Mouse (Mus musculus): ENCODE measurements around the gene Ltc4s.

DNA sequence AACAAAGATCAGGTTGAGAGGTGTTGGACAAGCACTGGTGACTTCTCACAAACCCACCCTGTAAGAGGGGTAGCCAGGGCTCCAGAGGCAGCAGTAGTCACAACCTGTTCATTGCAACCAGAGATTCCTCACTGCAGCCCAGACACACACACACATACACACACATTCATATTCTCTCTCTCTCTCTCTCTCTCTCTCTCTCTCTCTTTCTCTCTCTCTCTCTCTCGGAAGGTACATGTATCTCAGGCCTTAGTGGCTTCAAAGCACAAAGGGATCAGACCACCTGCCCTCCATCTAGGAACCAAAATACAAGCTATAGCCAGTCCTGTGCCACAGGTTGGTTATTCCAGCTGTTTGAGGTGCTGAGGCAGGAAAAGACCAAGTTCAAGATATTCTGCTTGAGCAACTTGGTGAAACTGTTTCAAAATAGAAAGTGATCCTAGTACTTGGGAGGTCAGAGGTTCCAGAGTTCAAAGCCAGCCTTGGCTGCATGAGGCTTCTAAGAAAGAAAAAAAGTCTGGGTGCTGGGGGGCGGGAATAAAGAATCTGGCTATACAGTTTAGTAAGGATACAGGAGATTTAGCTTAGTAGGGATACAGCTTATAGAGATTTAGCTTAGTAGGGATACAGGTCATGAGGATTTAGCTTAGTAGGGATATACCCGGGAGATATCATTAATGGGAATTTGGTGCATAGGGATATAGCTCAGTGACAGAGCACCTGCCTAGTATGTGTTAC lies 26.9 kb downstream of the Ltc4s start:
- TF ChIP-seq POLR2A (IDR thresholded peaks at IDR 0.05; ENCODE audit: extremely low read depth, insufficient read depth, low read length) (no peak), CTCF (IDR thresholded peaks at IDR 0.05; ENCODE audit: low read depth, low read length) (no peak)
